Mouse (Mus musculus): ENCODE data around the gene Acod1. TPM values are rescaled to one million over a fixed set of nuclear protein-coding genes. Genes with fewer than 3 reads are reported as not detected.

Gene Acod1
- total and polyA plus RNA-seq, 3 experiments, result 0.09 to 1.6 (median 0.16) TPM

GRCm38 (mm10) chr14:103029203-103029602, 17.6 kb upstream of the Acod1 start:
- Histone ChIP-seq H3K79me2 (replicated peaks; ENCODE audit: control insufficient read depth, extremely low read depth, insufficient read depth, poor library complexity, severe bottlenecking) (peaks cover 10% of the 10 kb centered on the region), H3K9me3 (replicated peaks; ENCODE audit: low read length) (no peaks in the 10 kb centered on the region), H3K4me2 (ENCODE audit: insufficient read depth, low read depth, poor library complexity, severe bottlenecking) (no peak overlapping the region), H3K36me3 (replicated peaks in 1 of 2; ENCODE audit: control insufficient read depth in 1 of 2, insufficient read depth in 1 of 2, low read length in 1 of 2) (peaks cover 15 to 61% of the 10 kb centered on the region in 2 experiments), H3K9ac (ENCODE audit: insufficient read depth, low read depth) (no peak overlapping the region), H3K27ac (ENCODE audit: insufficient read depth, low read depth) (no peak overlapping the region), H3K4me1 (ENCODE audit: control insufficient read depth in 1 of 2, insufficient read depth in 2 of 2) (peaks cover 9 to 47% of the 10 kb centered on the region in 2 experiments), H3K4me3 (replicated peaks in 1 of 3; ENCODE audit: low read depth in 2 of 3, low read length in 2 of 3, poor library complexity in 1 of 3) (no peak overlapping the region), H3K27me3 (replicated peaks) (no peaks in the 10 kb centered on the region)
- no peak for DNase-seq (ENCODE audit: extremely low read depth)
- in situ Hi-C loops (cut with MboI; ENCODE audit: low pct_ligation_motif_present, low pct_unique_long_range_greater_than_20kb, low sequenced_read_pairs), result no loop called here
- dilution Hi-C loops (cut with MboI; ENCODE audit: extremely low pct_ligation_motif_present, extremely low pct_unique_long_range_greater_than_20kb, low sequenced_read_pairs), result no loop called here
- TF ChIP-seq GABPA (IDR thresholded peaks at IDR 0.05; ENCODE audit: insufficient replicate concordance, low read depth, low read length) (no peak), HCFC1 (IDR thresholded peaks at IDR 0.05; ENCODE audit: low read depth, low read length) (no peak), USF1 (IDR thresholded peaks at IDR 0.05; ENCODE audit: low read depth, low read length) (no peak), ZC3H11A (IDR thresholded peaks at IDR 0.05; ENCODE audit: low read depth, low read length) (no peak), ZKSCAN1 (IDR thresholded peaks at IDR 0.05; ENCODE audit: borderline replicate concordance, low read depth, low read length) (no peak), MAX (IDR thresholded peaks at IDR 0.05; ENCODE audit: low read length) (no peak), EP300 (IDR thresholded peaks at IDR 0.05; ENCODE audit: low read length) (no peak)

DNA sequence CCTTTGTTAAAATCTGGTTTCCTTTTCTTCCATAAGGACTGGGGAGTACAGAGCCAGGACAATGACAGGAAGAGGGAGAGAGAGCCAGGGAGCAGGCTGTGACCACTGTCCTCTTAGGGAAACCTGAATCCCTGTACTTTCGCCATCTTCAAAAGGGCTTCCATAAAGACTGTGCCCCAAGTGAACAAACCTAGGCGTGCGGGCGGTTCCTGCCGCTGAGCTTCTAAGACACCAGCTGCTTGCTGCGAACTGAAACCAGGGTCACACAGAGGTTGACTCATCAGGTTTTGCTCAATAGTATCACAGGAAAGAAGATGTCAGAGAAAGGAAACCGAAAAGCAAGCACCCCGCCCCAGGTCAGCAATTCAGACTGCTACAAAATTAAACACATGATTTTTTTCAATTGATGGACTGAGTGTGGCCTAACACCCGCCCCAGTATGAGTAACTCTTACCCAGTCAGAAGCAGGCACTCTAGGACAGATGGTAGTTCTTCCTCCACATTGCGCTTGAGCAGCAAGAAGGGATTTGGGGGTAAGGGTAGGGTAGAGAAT, 13.4 kb upstream of the Acod1 start:
- peak overlapping the region; percentile 78 for H3K9ac ChIP-seq (ENCODE audit: insufficient read depth, low read depth)
- H3K27me3 ChIP-seq (replicated peaks), result no peaks in the 10 kb centered on the region
- dilution Hi-C loops (cut with MboI; ENCODE audit: extremely low pct_ligation_motif_present, extremely low pct_unique_long_range_greater_than_20kb, low sequenced_read_pairs) (no loop called here), in situ Hi-C loops (cut with MboI; ENCODE audit: low pct_ligation_motif_present, low pct_unique_long_range_greater_than_20kb, low sequenced_read_pairs) (no loop called here)
- peaks cover 26 to 76% of the 10 kb centered on the region in 2 experiments for H3K4me1 ChIP-seq (ENCODE audit: control insufficient read depth in 1 of 2, insufficient read depth in 2 of 2)
- H3K4me3 ChIP-seq (replicated peaks in 1 of 3; ENCODE audit: low read depth in 2 of 3, low read length in 2 of 3, poor library complexity in 1 of 3), result peak overlapping the region; percentile 56 to 58 (median 58)
- DNase-seq (ENCODE audit: extremely low read depth), result peak; percentile 94
- peaks cover 4 to 32% of the 10 kb centered on the region in 2 experiments for H3K36me3 ChIP-seq (replicated peaks in 1 of 2; ENCODE audit: control insufficient read depth in 1 of 2, insufficient read depth in 1 of 2, low read length in 1 of 2)
- peak overlapping the region; percentile 97 for H3K27ac ChIP-seq (ENCODE audit: insufficient read depth, low read depth)
- peaks cover 10% of the 10 kb centered on the region for H3K79me2 ChIP-seq (replicated peaks; ENCODE audit: control insufficient read depth, extremely low read depth, insufficient read depth, poor library complexity, severe bottlenecking)
- peak overlapping the region; percentile 80 for H3K4me2 ChIP-seq (ENCODE audit: insufficient read depth, low read depth, poor library complexity, severe bottlenecking)
- H3K9me3 ChIP-seq (replicated peaks; ENCODE audit: low read length), result no peaks in the 10 kb centered on the region
- TF ChIP-seq CHD1 (IDR thresholded peaks at IDR 0.05; ENCODE audit: low read depth, low read length) (peak; percentile 54; the same call in 1 of the 2 replicates), JUN (IDR thresholded peaks at IDR 0.05; ENCODE audit: insufficient read depth, low read depth, low read length) (peak; percentile 89), ZMIZ1 (IDR thresholded peaks at IDR 0.05; ENCODE audit: low read depth, low read length) (no peak; the same call in 1 of the 2 replicates), CTCF (conservative IDR thresholded peaks at IDR 0.05 in 1 of 2, IDR thresholded peaks at IDR 0.05 in 1 of 2; ENCODE audit: low read depth in 2 of 2, low read length in 2 of 2) (no peak), RAD21 (IDR thresholded peaks at IDR 0.05; ENCODE audit: low read depth, low read length) (no peak; the same call in 1 of the 2 replicates), TBP (conservative IDR thresholded peaks at IDR 0.05; ENCODE audit: low read depth, low read length) (peak; percentile 78; the same call in 1 of the 2 replicates), PAX5 (IDR thresholded peaks at IDR 0.05; ENCODE audit: low read length) (no peak), KAT2A (IDR thresholded peaks at IDR 0.05; ENCODE audit: insufficient replicate concordance, low read length) (0 out of 2 replicates have a peak, but pooled peaks have one; percentile 64), TCF12 (IDR thresholded peaks at IDR 0.05; ENCODE audit: low read depth, low read length) (peak; percentile 91), ZNF384 (IDR thresholded peaks at IDR 0.05; ENCODE audit: low read depth, low read length) (peak; percentile 72), UBTF (IDR thresholded peaks at IDR 0.05; ENCODE audit: low read depth, low read length) (0 out of 2 replicates have a peak, but pooled peaks have one; percentile 23), MAFK (IDR thresholded peaks at IDR 0.05; ENCODE audit: insufficient replicate concordance, low read length) (peak; percentile 93), NRF1 (IDR thresholded peaks at IDR 0.05; ENCODE audit: low read depth, low read length) (no peak), ZC3H11A (IDR thresholded peaks at IDR 0.05; ENCODE audit: low read depth, low read length) (no peak; the same call in 1 of the 2 replicates), CHD2 (IDR thresholded peaks at IDR 0.05; ENCODE audit: low read length) (0 out of 2 replicates have a peak, but pooled peaks have one; percentile 64), BHLHE40 (IDR thresholded peaks at IDR 0.05; ENCODE audit: low read depth, low read length) (peak; percentile 87), POLR2AphosphoS2 (IDR thresholded peaks at IDR 0.05; ENCODE audit: low read depth, low read length) (no peak; the same call in 1 of the 2 replicates), MEF2A (IDR thresholded peaks at IDR 0.05; ENCODE audit: borderline replicate concordance, low read depth, low read length) (peak; percentile 77; the same call in 1 of the 2 replicates), IRF4 (IDR thresholded peaks at IDR 0.05; ENCODE audit: low read depth, low read length) (peak; percentile 94), SIN3A (IDR thresholded peaks at IDR 0.05; ENCODE audit: low read length) (peak; percentile 98), MYC (IDR thresholded peaks at IDR 0.05; ENCODE audit: low read depth, low read length) (peak; percentile 72), RCOR1 (conservative IDR thresholded peaks at IDR 0.05; ENCODE audit: low read depth, low read length) (0 out of 2 replicates have a peak, but pooled peaks have one; percentile 53), MAZ (IDR thresholded peaks at IDR 0.05; ENCODE audit: low read depth, low read length) (0 out of 2 replicates have a peak, but pooled peaks have one; percentile 50), ETS1 (conservative IDR thresholded peaks at IDR 0.05; ENCODE audit: low read depth, low read length) (peak; percentile 99), E2F4 (IDR thresholded peaks at IDR 0.05; ENCODE audit: insufficient replicate concordance, low read depth, low read length) (0 out of 2 replicates have a peak, but pooled peaks have one; percentile 33)

Measured in CH12.LX (cell line).